Mouse (Mus musculus) hindbrain, embryonic 10.5 days (tissue): Measurements from ENCODE around the gene Nkx2-2. TPM values are rescaled to one million over a fixed set of nuclear protein-coding genes. Genes with fewer than 3 reads are reported as not detected.
"Not testable (repeated sequence)": the region's sequence is repeated elsewhere in the genome, so short reads cannot be mapped to it uniquely, and the experiment has no call there.

Experiments
- DNase-seq: peaks from one replicate; pipeline ENCODE4 v3.0.0-alpha.2; 2017; ENCODE audit warnings: low spot score
- H3K27ac ChIP-seq: fragments of 300-500 bp; sonication (generic); 2 replicates; pipeline ENCODE4 v1.5.1; 2016; ENCODE audit warnings: mild to moderate bottlenecking, moderate library complexity
- H3K27me3 ChIP-seq: fragments of 300-500 bp; sonication (generic); 2 replicates; pipeline ENCODE4 v1.6.1; 2016; ENCODE audit warnings: mild to moderate bottlenecking; ENCODE audit not compliant: poor library complexity, insufficient read depth, severe bottlenecking
- H3K36me3 ChIP-seq: fragments of 300-500 bp; sonication (generic); 2 replicates; pipeline ENCODE4 v1.6.1; 2016; ENCODE audit warnings: mild to moderate bottlenecking, moderate library complexity
- H3K4me1 ChIP-seq: fragments of 300-500 bp; sonication (generic); replicated peaks from 2 replicates; pipeline ENCODE4 v1.6.1; 2016; ENCODE audit warnings: mild to moderate bottlenecking
- H3K4me3 ChIP-seq: fragments of 300-500 bp; sonication (generic); 2 replicates; pipeline ENCODE4 v1.5.1; 2016; ENCODE audit warnings: mild to moderate bottlenecking, moderate library complexity
- H3K9me3 ChIP-seq: fragments of 300-500 bp; sonication (generic); 2 replicates; pipeline ENCODE4 v1.6.1; 2016; ENCODE audit warnings: mild to moderate bottlenecking, moderate library complexity
- WGBS: fragments of 180-500 bp; shearing (Covaris S2); methylation state at CpG from one replicate; pipeline ENCODE4 v1.1.7; 2016; 5-methylcytosine and 5-hydroxymethylcytosine counted together
- polyA plus RNA-seq: library from polyadenylated mRNA; unstranded; fragments of >200 nt; fragmentation: Nextera tagmentation; extraction: Ambion mirVana; gene quantifications from 2 replicates; pipeline ENCODE4 v1.2.1, GENCODE M21; 2016

Nkx2-2 gene
- polyA plus RNA-seq, 1 experiment from 2014 or later, result 5.0 TPM

GRCm38 (mm10) chr2:147177672-147178071 lies 16.4 kb downstream of the Nkx2-2 start:
- Histone ChIP-seq H3K9me3 (no peaks in the 10 kb centered on the region), H3K36me3 (no peaks in the 10 kb centered on the region), H3K27me3 (peaks cover 98% of the 10 kb centered on the region), H3K4me3 (peak overlapping the region; percentile 44; the same call in 1 of the 2 replicates), H3K4me1 (peaks cover 38% of the 10 kb centered on the region), H3K27ac (no peak overlapping the region)
- WGBS, result 8% methylated on average over 10 of the region's 10 CpGs
- peak; percentile 83 for DNase-seq

GRCm38 (mm10) chr2:147175296-147175695 lies 18.7 kb downstream of the Nkx2-2 start:
- 83% methylated on average over 11 of the region's 11 CpGs for WGBS
- no peak overlapping the region for H3K4me3 ChIP-seq
- H3K27me3 ChIP-seq, result peaks cover 76% of the 10 kb centered on the region
- DNase-seq, result no peak
- H3K4me1 ChIP-seq, result peaks cover 15% of the 10 kb centered on the region
- H3K27ac ChIP-seq, result no peak overlapping the region
- H3K36me3 ChIP-seq, result no peaks in the 10 kb centered on the region
- H3K9me3 ChIP-seq, result no peaks in the 10 kb centered on the region

GRCm38 (mm10) chr2:147173751-147174150 lies 20.3 kb downstream of the Nkx2-2 start:
- Histone ChIP-seq H3K27me3 (peaks cover 61% of the 10 kb centered on the region), H3K9me3 (no peaks in the 10 kb centered on the region), H3K4me1 (peaks cover 9% of the 10 kb centered on the region; the same call in 1 of the 2 replicates), H3K27ac (no peak overlapping the region), H3K4me3 (no peak overlapping the region), H3K36me3 (no peaks in the 10 kb centered on the region)
- no peak for DNase-seq

GRCm38 (mm10) chr2:147170538-147170937 lies 23.5 kb downstream of the Nkx2-2 start:
- H3K4me1 ChIP-seq, H3K36me3 ChIP-seq, H3K9me3 ChIP-seq, H3K4me3 ChIP-seq, H3K27ac ChIP-seq, DNase-seq: not testable (repeated sequence)
- peaks cover 30% of the 10 kb centered on the region for H3K27me3 ChIP-seq
- 88% methylated on average over 9 of the region's 9 CpGs for WGBS

- H3K27ac ChIP-seq, result no peak overlapping the region
- H3K36me3 ChIP-seq, result no peaks in the 10 kb centered on the region
- H3K27me3 ChIP-seq, result no peaks in the 10 kb centered on the region
- H3K4me3 ChIP-seq, result no peak overlapping the region
- no peaks in the 10 kb centered on the region for H3K9me3 ChIP-seq
- H3K4me1 ChIP-seq, result no peaks in the 10 kb centered on the region
- DNase-seq, result no peak
- WGBS, result 89% methylated on average over 1 of the region's 1 CpGs
Observed at GRCm38 (mm10) chr2:147165863-147166262, 28.2 kb downstream of the Nkx2-2 start.

GRCm38 (mm10) chr2:147165376-147165775 lies 28.7 kb downstream of the Nkx2-2 start:
- no peaks in the 10 kb centered on the region for H3K27me3 ChIP-seq
- WGBS, result 81% methylated on average over 3 of the region's 3 CpGs
- H3K27ac ChIP-seq, result no peak overlapping the region
- no peaks in the 10 kb centered on the region for H3K4me1 ChIP-seq
- no peaks in the 10 kb centered on the region for H3K9me3 ChIP-seq
- no peak for DNase-seq
- no peaks in the 10 kb centered on the region for H3K36me3 ChIP-seq
- H3K4me3 ChIP-seq, result no peak overlapping the region

- 76% methylated on average over 2 of the region's 2 CpGs for WGBS
- no peak for DNase-seq
- no peaks in the 10 kb centered on the region for H3K9me3 ChIP-seq
- no peaks in the 10 kb centered on the region for H3K4me1 ChIP-seq
- no peak overlapping the region for H3K27ac ChIP-seq
- H3K4me3 ChIP-seq, result no peak overlapping the region
- H3K27me3 ChIP-seq, result no peaks in the 10 kb centered on the region
- H3K36me3 ChIP-seq, result no peaks in the 10 kb centered on the region
Observed at GRCm38 (mm10) chr2:147152543-147152942, 41.5 kb downstream of the Nkx2-2 start.

Other genes starting within 250 kb of the Nkx2-2 start
- gene Xrn2, start 181.2 kb downstream of the Nkx2-2 start, polyA plus RNA-seq, result 65.7 and 81.2 TPM in 2 replicates
- gene Nkx2-4, start 108.8 kb downstream of the Nkx2-2 start, polyA plus RNA-seq, result 0.17 TPM in 1 of 2 replicates, not detected in the other
- 0.96 and 1.6 TPM in 2 replicates for gene Pax1, start 167.7 kb upstream of the Nkx2-2 start, polyA plus RNA-seq